Mouse (Mus musculus) CD4-positive helper T cell, adult 2 months (primary cell): Measurements from ENCODE around the gene Vmn2r70.

Source experiments
- DNase-seq: peaks from one replicate; pipeline ENCODE4 v3.0.0-alpha.2; 2012; ENCODE audit warnings: low read depth, missing footprints, low spot score

The Vmn2r70 gene

DNA sequence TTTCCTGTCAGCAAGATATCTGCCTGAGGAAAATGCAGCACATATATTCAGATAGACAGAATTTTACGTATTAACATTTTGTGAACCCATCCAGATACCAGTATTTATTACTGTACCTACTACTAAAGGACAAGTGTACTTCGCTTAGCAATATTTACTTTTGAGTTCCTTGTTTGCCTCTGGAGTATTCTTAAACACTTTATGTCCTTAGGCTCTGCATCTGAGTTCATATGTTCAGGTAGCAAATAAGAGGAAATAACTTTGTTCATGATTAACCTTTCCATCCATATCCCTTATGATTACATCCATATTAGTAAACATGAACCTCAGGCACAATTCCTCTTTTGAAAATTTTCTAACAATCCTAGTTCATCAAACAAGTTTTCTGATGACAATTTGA, at the start of gene Vmn2r70:
Gene Vmn2r70 (minus strand): TSS at position 101 of the 400 bp plus-strand sequence.
- no peak for DNase-seq

DNA sequence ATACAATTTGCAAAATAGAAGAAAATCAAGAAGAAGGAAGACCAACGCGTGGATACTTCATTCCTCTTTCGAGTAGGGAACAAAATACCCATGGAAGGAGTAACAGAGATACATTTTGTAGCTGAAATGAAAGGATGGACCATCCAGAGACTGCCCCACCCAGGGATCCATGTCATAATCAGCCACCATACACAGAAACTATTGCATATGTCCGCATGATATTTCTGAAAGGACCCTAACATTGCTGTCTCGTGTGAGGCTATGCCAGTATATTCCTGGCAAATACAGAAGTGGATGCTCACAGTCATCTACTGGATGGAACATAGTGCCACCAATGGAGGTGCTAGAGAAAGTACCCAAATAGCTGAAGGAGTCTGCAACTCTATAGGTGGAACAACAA, 6.2 kb downstream of the Vmn2r70 start, which contains the start of gene Vmn2r71:
Gene Vmn2r71 (plus strand): TSS at position 301 of the 400 bp plus-strand sequence.
- DNase-seq: no peak

DNA sequence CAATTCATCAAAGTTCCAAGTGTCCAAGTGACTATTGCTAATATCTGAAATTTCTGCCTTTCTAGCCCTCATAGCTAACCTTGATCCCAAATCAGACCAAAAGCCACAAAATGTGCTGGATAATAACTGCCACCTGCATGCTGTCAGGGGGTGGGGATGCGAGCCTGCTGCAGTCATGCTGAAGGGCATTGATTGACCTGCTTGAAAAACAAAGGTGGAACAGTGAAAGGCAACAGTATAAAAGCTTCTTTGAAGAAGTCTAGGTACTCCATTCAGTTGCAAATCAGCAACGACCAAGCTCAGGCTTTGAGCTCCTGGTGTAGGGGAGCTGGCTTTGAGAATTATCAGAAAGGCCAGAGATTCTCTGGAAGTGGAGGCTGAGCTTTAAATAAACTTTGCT, 25.9 kb downstream of the Vmn2r70 start:
- no peak for DNase-seq

DNA sequence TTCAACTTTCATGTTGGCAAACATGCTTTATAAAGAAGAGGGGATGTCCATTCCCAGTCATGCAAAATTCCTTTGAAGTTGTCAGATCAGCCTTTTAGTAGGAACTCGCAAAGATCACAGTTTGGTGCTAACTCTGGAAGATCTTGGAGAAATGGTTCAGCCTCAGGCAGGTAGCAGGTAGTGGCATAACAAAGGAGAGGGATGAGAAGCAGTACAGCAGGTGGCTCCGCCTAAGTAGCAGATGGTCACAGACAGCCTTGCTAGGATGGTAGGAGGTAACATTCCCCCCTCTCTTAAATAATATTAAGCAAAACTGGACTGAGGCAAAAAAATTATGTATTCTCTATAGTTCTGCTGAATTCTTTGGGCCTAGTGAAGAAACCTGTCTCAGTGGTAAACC, 26.9 kb downstream of the Vmn2r70 start:
- no peak for DNase-seq
